Mouse (Mus musculus) heart, embryonic 10.5 days (tissue): Measurements from ENCODE around the gene Mettl26. TPM values are rescaled to one million over a fixed set of nuclear protein-coding genes. Genes with fewer than 3 reads are reported as not detected.

Source experiments
- DNase-seq: peaks from one replicate; pipeline ENCODE4 v3.0.0-alpha.2; 2017; ENCODE audit warnings: low spot score
- H3K27ac ChIP-seq: fragments of 300-500 bp; sonication (generic); 2 replicates; pipeline ENCODE4 v1.5.1; 2016; ENCODE audit warnings: mild to moderate bottlenecking
- H3K27me3 ChIP-seq: fragments of 300-500 bp; sonication (generic); 2 replicates; pipeline ENCODE4 v1.6.1; 2016; ENCODE audit warnings: mild to moderate bottlenecking; ENCODE audit not compliant: poor library complexity, insufficient read depth, severe bottlenecking
- H3K36me3 ChIP-seq: fragments of 300-500 bp; sonication (generic); 2 replicates; pipeline ENCODE4 v1.6.1; 2016; ENCODE audit warnings: mild to moderate bottlenecking, moderate library complexity
- H3K4me1 ChIP-seq: fragments of 300-500 bp; sonication (generic); 2 replicates; pipeline ENCODE4 v1.6.1; 2016; ENCODE audit warnings: mild to moderate bottlenecking
- H3K4me3 ChIP-seq: fragments of 300-500 bp; sonication (generic); 2 replicates; pipeline ENCODE4 v1.5.1; 2016; ENCODE audit warnings: mild to moderate bottlenecking, moderate library complexity
- H3K9me3 ChIP-seq: fragments of 300-500 bp; sonication (generic); 2 replicates; pipeline ENCODE4 v1.6.1; 2016; ENCODE audit warnings: mild to moderate bottlenecking, moderate library complexity
- WGBS: fragments of 180-500 bp; shearing (Covaris S2); methylation state at CpG from one replicate; pipeline ENCODE4 v1.1.7; 2016; 5-methylcytosine and 5-hydroxymethylcytosine counted together
- polyA plus RNA-seq: library from polyadenylated mRNA; unstranded; fragments of >200 nt; fragmentation: Nextera tagmentation; extraction: Ambion mirVana; gene quantifications from 2 replicates; pipeline ENCODE4 v1.2.1, GENCODE M21; 2016

Mettl26 gene
- polyA plus RNA-seq: 46.7 and 55.4 TPM in 2 replicates

DNA sequence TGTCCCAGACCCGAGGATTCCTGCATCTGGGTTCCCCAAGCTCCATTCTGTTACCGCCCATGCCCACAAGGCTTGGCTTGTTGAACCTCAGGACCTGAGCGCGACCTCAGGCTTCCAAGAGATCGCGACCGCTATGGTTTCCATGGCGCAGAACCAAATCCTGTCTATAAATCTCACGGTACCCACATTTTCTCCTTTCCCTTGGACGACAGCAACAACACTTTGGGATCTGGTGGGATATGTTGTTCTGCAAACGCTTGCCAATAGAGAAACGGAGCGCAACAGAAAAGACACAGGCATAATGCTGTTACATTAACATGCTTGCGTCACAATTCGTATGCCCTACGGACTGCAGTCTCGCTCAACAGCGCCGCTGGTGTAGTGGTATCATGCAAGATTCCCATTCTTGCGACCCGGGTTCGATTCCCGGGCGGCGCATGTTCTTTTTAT lies at the start of gene Mettl26:
Mettl26 (plus strand) TSS at position 354 of the 450 bp plus-strand sequence.
- Histone ChIP-seq H3K9me3 (no peaks in the 10 kb centered on the region), H3K36me3 (peaks cover 21% of the 10 kb centered on the region), H3K27me3 (no peaks in the 10 kb centered on the region), H3K4me3 (peak within 1 kb of the TSS; percentile 81), H3K4me1 (peaks cover 40% of the 10 kb centered on the region), H3K27ac (peak within 1 kb of the TSS; percentile 92)
- DNase-seq: peak; percentile 91
- 1% methylated on average over 25 of the region's 25 CpGs for WGBS

DNA sequence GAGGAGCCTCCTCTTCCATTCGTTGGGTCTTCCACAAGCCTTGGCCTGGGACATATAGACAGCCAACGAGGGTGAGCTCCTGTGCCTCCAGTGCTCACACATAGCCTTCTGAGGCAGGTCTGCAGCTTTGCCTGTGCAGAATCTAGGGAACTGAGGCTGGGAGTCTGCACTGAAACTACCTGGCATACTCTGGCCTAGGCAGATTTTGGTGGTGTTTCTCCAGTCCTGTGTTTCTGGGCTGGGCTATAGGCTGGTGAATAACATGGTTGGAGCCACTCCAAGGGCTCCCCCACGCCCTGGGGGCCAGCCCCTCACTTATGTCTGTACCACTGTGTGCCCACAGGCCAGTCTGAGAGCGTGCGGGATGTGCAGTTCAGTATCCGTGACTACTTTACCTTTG lies 49.6 kb upstream of the Mettl26 start:
- H3K27ac ChIP-seq: no peak overlapping the region
- WGBS: 90% methylated on average over 6 of the region's 6 CpGs
- no peak for DNase-seq
- peaks cover 64% of the 10 kb centered on the region for H3K4me1 ChIP-seq
- H3K27me3 ChIP-seq: peaks cover 24% of the 10 kb centered on the region
- no peaks in the 10 kb centered on the region for H3K9me3 ChIP-seq
- peaks cover 39% of the 10 kb centered on the region for H3K36me3 ChIP-seq
- H3K4me3 ChIP-seq: 0 out of 2 replicates have a peak overlapping the region, but pooled peaks have one; percentile 76

DNA sequence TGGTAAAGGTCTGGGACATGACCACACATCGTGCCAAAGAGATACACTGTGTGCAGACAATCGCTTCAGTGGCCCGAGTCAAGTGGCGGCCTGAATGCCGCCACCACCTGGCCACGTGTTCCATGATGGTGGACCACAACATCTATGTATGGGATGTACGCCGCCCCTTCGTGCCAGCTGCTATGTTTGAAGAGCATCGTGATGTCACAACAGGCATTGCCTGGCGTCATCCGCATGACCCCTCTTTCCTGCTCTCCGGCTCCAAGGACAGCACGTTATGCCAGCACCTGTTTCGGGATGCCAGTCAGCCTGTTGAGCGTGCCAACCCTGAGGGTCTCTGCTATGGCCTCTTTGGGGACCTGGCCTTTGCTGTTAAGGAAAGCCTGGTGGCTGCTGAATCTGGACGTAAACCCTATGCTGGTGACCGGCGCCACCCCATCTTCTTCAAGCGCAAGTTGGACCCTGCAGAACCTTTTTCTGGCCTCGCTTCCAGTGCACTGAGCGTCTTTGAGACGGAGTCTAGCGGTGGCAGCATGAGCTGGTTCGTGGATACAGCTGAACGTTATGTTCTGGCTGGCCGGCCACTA lies 48.8 kb upstream of the Mettl26 start:
- peaks cover 47% of the 10 kb centered on the region for H3K36me3 ChIP-seq
- WGBS: 95% methylated on average over 27 of the region's 27 CpGs

DNA sequence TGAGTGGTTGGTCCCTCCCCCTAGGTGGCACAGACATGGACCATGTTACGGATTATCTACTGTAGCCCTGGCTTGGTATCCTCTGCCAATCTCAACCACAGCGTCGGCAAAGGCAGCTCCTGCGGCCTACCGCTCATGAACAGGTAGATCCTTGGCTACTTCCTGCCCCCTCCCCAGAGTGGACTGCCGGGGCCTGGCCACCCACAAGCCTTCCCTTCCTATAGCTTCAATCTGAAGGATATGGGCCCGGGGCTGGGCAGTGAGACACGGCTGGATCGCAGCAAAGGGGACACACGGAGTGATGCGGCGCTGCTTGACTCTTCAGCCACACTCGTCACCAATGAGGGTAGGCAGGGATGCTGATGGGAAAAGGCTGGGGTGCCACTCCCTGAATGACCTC lies 47.9 kb upstream of the Mettl26 start:
- Histone ChIP-seq H3K9me3 (no peaks in the 10 kb centered on the region), H3K27me3 (peaks cover 8% of the 10 kb centered on the region; the same call in 1 of the 2 replicates), H3K27ac (no peak overlapping the region), H3K36me3 (peaks cover 55% of the 10 kb centered on the region), H3K4me3 (no peak overlapping the region), H3K4me1 (peaks cover 81% of the 10 kb centered on the region)
- no peak for DNase-seq
- 93% methylated on average over 13 of the region's 13 CpGs for WGBS

More for the DNA sequence above, 48.8 kb upstream of the Mettl26 start:
- Histone ChIP-seq H3K27me3 (peaks cover 16% of the 10 kb centered on the region; the same call in 1 of the 2 replicates), H3K9me3 (no peaks in the 10 kb centered on the region), H3K27ac (no peak overlapping the region), H3K4me1 (peaks cover 72% of the 10 kb centered on the region), H3K4me3 (no peak overlapping the region)
- DNase-seq: no peak

DNA sequence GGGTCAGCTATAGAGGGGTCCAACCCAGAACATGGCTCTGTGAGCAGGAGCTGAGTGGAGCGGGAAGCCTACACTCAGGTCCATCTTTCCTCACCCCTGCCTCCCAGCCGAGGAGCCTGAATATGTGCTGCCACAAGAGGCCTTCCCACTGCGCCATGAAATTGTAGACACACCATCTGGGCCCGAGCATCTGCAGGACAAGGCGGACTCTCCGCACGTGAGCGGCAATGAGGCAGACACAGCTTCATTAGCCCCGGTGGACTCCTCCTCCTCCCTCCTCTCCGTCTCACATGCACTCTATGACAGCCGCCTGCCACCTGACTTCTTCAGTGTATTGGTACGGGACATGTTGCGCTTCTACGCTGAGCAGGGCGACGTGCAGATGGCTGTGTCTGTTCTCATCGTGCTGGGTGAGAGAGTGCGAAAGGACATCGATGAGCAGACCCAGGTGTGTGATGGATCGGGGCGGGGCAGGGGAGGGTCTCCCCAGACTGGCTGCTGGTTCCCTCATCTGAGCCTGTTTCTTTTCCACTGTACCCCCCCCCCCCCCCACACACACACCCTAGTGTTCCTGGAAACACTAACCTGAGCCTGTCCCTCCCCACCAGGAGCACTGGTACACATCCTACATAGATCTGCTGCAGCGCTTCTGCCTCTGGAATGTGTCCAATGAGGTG lies 47.2 kb upstream of the Mettl26 start:
- Histone ChIP-seq H3K4me1 (peaks cover 82% of the 10 kb centered on the region), H3K27me3 (peaks cover 2% of the 10 kb centered on the region; the same call in 1 of the 2 replicates), H3K27ac (no peak overlapping the region), H3K4me3 (peak overlapping the region; percentile 86; the same call in 1 of the 2 replicates), H3K9me3 (no peaks in the 10 kb centered on the region), H3K36me3 (peaks cover 55% of the 10 kb centered on the region)
- DNase-seq: no peak
- 93% methylated on average over 22 of the region's 22 CpGs for WGBS

DNA sequence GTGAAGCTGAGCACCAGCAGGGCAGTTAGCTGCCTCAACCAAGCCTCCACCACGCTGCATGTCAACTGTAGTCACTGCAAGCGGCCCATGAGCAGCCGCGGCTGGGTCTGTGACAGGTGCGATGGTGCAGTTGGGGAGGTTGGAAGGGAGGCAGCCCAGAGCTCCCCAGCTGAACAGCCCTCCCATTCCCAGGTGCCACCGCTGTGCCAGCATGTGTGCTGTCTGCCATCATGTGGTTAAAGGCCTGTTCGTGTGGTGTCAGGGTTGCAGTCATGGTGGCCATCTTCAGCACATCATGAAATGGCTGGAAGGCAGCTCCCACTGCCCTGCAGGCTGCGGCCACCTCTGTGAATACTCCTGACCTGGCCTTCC lies 46.7 kb upstream of the Mettl26 start:
- H3K27ac ChIP-seq: peak overlapping the region; percentile 93
- H3K27me3 ChIP-seq: no peaks in the 10 kb centered on the region
- H3K4me3 ChIP-seq: peak overlapping the region; percentile 86
- H3K9me3 ChIP-seq: no peaks in the 10 kb centered on the region
- H3K36me3 ChIP-seq: peaks cover 55% of the 10 kb centered on the region
- WGBS: 85% methylated on average over 8 of the region's 8 CpGs
- H3K4me1 ChIP-seq: peaks cover 82% of the 10 kb centered on the region
- DNase-seq: no peak

DNA sequence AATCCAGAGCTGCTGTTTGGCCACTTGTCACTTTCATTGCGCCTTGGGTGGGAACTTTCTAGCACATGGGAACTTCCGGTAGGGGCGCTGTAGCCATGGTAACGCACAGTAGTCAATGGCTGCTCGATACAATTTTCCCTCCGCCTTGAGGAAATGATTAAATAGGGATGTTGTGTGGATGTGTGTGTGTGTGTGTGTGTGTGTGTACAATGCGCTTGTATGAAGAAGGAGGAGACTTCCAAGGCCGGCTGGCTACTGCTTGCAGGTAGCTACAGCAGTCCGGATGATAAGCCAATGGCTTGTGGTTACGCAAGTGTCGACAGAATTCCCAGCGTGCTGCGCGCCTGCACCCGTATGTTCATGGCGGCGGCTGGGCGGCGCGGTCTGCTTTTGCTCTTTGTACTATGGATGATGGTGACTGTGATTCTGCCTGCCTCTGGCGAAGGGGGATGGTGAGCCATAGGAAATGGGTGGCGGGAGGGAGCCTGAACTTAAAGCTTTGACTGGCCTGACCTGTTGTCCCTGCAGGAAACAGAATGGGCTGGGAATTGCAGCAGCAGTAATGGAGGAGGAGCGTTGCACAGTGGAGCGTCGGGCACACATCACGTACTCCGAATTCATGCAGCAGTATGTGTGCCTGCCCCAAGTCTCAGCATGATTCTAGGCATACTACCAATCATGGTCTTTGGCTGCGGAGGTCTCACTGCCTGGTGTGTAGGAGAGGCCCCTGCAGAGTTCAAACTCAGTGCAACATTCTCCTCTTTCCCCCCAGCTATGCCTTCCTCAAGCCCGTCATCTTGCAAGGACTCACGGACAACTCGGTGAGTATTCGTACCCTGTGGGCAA lies 45.9 kb upstream of the Mettl26 start, which contains the start of gene Jmjd8:
Jmjd8 (plus strand) TSS at position 156 of the 846 bp plus-strand sequence.
- WGBS: under 1% methylated on average over 32 of the region's 32 CpGs
- H3K27me3 ChIP-seq: no peaks in the 10 kb centered on the region
- H3K4me1 ChIP-seq: peaks cover 84% of the 10 kb centered on the region
- H3K36me3 ChIP-seq: peaks cover 55% of the 10 kb centered on the region
- no peaks in the 10 kb centered on the region for H3K9me3 ChIP-seq
- H3K27ac ChIP-seq: peak within 1 kb of the TSS; percentile 93
- H3K4me3 ChIP-seq: peak within 1 kb of the TSS; percentile 86
- DNase-seq: peak; percentile 94

DNA sequence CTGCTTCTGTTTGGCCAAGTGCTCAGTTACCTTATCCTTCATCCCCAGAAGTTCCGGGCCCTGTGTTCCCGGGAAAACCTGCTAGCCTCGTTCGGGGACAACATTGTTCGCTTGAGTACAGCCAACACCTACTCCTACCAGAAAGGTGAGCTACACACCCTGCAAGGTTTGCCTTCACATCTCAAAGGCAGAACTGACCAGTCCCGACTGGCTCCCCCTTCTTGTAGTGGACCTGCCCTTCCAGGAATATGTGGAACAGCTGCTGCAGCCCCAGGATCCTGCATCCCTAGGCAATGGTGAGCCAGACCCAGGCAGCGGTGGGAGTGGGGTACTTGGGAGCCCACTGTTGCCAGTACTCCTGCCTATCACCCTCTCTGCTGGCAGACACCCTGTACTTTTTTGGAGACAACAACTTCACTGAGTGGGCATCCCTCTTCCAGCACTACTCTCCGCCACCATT lies 45.3 kb upstream of the Mettl26 start:
- H3K27me3 ChIP-seq: no peaks in the 10 kb centered on the region
- H3K36me3 ChIP-seq: peaks cover 55% of the 10 kb centered on the region
- 37% methylated on average over 8 of the region's 8 CpGs for WGBS
- peak overlapping the region; percentile 93 for H3K27ac ChIP-seq
- H3K4me1 ChIP-seq: peaks cover 84% of the 10 kb centered on the region
- DNase-seq: no peak
- H3K9me3 ChIP-seq: no peaks in the 10 kb centered on the region
- peak overlapping the region; percentile 86 for H3K4me3 ChIP-seq

DNA sequence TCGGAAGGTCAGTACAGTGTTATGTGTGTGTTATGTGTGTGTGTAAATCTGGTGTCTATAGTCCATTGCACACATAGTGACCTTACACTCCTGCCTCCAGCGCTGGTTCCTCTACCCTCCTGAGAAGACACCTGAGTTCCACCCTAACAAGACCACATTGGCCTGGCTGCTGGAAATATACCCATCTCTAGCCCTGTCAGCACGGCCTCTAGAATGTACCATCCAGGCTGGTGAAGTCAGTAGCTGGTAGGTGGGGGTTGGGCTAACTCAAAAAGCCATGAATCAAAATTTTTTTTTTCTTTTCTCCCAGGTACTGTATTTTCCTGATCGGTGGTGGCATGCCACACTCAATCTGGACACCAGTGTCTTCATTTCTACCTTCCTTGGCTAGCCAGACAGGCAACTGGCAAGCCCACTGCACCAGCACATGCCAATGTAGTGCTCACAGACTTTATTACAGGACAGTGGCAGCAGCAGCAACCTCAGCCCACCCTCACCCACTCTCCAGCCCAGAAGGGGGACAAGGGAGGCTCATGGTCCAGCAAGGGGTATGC lies 44.6 kb upstream of the Mettl26 start:
- Histone ChIP-seq H3K36me3 (peaks cover 60% of the 10 kb centered on the region), H3K27ac (0 out of 2 replicates have a peak overlapping the region, but pooled peaks have one; percentile 31), H3K9me3 (no peaks in the 10 kb centered on the region), H3K4me1 (peaks cover 84% of the 10 kb centered on the region), H3K4me3 (peak overlapping the region; percentile 86), H3K27me3 (no peaks in the 10 kb centered on the region)
- WGBS: 87% methylated on average over 4 of the region's 4 CpGs
- DNase-seq: no peak

DNA sequence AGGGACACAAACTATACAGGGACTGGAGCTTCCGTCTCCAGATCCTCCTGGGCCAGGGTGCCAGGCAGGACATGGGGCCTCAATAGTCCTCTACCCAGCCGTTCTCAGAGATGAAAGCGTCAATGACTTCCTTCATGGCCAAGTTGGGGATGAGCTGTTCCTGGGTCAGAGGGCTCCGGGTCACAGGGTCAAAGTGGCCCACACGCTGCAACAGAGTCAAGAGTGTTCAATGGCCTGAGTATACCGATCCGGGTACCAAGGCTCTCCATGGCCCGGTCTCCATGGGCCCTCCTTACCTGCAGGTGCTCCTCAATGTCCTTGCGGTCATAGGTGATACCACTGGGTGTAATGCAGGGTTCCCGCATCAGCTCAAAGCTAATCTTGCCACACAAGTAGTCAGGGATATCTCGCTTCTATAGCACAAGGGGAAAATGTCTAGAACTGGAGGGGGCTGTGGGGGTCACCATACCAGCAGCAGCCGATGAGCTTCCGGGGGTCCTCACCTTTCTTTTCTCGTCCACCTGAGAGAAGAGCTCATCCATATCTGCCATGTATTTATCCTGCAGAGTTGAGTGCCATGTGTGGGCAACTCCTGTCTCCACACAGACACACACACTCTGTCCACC lies 44.0 kb upstream of the Mettl26 start:
- H3K4me3 ChIP-seq: peak overlapping the region; percentile 86
- peaks cover 60% of the 10 kb centered on the region for H3K36me3 ChIP-seq
- peaks cover 84% of the 10 kb centered on the region for H3K4me1 ChIP-seq
- no peaks in the 10 kb centered on the region for H3K9me3 ChIP-seq
- WGBS: 89% methylated on average over 14 of the region's 14 CpGs
- H3K27me3 ChIP-seq: no peaks in the 10 kb centered on the region
- no peak for DNase-seq
- no peak overlapping the region for H3K27ac ChIP-seq

DNA sequence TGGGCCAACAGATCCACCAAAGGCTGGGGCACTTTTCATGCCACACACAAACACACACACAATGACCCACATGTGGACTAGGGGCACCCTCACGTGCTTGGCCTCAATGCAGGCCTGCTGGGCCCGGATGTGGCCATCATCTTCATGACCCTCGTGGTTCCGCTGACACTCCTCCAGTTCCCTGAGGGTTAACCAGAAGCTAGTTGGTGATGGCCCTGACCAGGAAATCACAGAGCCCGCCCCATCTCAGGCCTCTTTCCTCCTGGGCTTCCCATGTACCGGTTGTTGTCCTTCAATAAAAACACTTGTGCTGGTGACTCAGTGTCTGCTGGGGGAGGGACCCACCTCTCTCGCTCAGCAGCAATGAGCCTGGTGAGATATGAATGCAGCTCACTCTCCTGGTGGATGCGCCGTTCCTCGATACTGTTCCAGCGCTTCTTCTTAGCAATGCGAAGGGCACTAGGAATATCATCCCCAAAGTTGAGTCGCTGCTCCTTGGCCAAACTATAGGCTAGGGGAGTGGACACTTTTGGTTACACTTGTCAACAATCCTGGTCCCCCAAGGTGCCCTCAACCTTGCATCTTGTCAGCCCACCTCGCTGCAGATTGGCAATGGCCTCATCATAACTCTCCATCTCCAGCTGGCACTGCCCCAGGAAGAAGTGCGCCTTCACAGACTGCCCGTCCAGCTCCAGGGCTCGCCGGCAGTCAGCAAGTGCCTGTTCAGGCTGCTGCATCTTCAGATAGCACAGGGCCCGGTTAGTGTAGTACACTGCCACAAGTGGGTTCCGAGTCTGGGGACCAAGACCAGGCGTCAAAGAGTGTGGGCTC lies 43.2 kb upstream of the Mettl26 start:
- Histone ChIP-seq H3K36me3 (peaks cover 57% of the 10 kb centered on the region), H3K4me3 (peak overlapping the region; percentile 86)
- DNase-seq: no peak

More for the DNA sequence above, 43.2 kb upstream of the Mettl26 start:
- Histone ChIP-seq H3K27ac (peak overlapping the region; percentile 98), H3K4me1 (peaks cover 84% of the 10 kb centered on the region), H3K27me3 (no peaks in the 10 kb centered on the region), H3K9me3 (no peaks in the 10 kb centered on the region)
- WGBS: 53% methylated on average over 21 of the region's 21 CpGs
